Mouse (Mus musculus): ENCODE data around the gene Pi4ka.
A peak's percentile ranks its signal among the peaks of the same experiment; 100 is the strongest.

The Pi4ka gene

GRCm38 (mm10) chr16:17405736-17406443 is at the start of gene Pi4ka, which contains the start of gene Snap29:
Gene Pi4ka (minus strand): TSS chr16:17406314.
Gene Snap29 (plus strand): TSS chr16:17405986.
- DNase-seq (ENCODE audit: low read depth, low spot score) = peak; percentile 98

GRCm38 (mm10) chr16:17452373-17452715 is 46.2 kb upstream of the Pi4ka start:
- DNase-seq (ENCODE audit: low read depth, low spot score) = peak; percentile 35

- DNase-seq (ENCODE audit: low read depth, low spot score) = peak; percentile 99
Observed at GRCm38 (mm10) chr16:17451541-17452372, 45.6 kb upstream of the Pi4ka start, which contains the start of gene Crkl. Gene Crkl (plus strand): TSS chr16:17451987.

- no peak for DNase-seq (ENCODE audit: low read depth, low spot score)
Observed at GRCm38 (mm10) chr16:17432576-17432975, 26.5 kb upstream of the Pi4ka start.

- DNase-seq (ENCODE audit: low read depth, low spot score) = no peak
Observed at GRCm38 (mm10) chr16:17423021-17423420, 16.9 kb upstream of the Pi4ka start.

- no peak for DNase-seq (ENCODE audit: low read depth, low spot score)
Observed at GRCm38 (mm10) chr16:17410209-17410608, 4.1 kb upstream of the Pi4ka start.

GRCm38 (mm10) chr16:17409046-17409445 is 2.9 kb upstream of the Pi4ka start:
- DNase-seq (ENCODE audit: low read depth, low spot score) = no peak

GRCm38 (mm10) chr16:17406512-17407231 is 558 bp upstream of the Pi4ka start:
- no peak for DNase-seq (ENCODE audit: low read depth, low spot score)

- peak; percentile 43 for DNase-seq (ENCODE audit: low read depth, low spot score)
Observed at GRCm38 (mm10) chr16:17405271-17405696, 830 bp downstream of the Pi4ka start.

- peak; percentile 46 for DNase-seq (ENCODE audit: low read depth, low spot score)
Observed at GRCm38 (mm10) chr16:17402855-17403254, 3.3 kb downstream of the Pi4ka start.

GRCm38 (mm10) chr16:17392784-17393183 is 13.3 kb downstream of the Pi4ka start:
- DNase-seq (ENCODE audit: low read depth, low spot score) = no peak

GRCm38 (mm10) chr16:17383594-17384326 is 22.4 kb downstream of the Pi4ka start:
- DNase-seq (ENCODE audit: low read depth, low spot score) = no peak

GRCm38 (mm10) chr16:17382306-17382705 is 23.8 kb downstream of the Pi4ka start:
- no peak for DNase-seq (ENCODE audit: low read depth, low spot score)

- no peak for DNase-seq (ENCODE audit: low read depth, low spot score)
Observed at GRCm38 (mm10) chr16:17358787-17359186, 47.3 kb downstream of the Pi4ka start.

- no peak for DNase-seq (ENCODE audit: low read depth, low spot score)
Observed at GRCm38 (mm10) chr16:17356031-17356430, 50.1 kb downstream of the Pi4ka start.

- DNase-seq (ENCODE audit: low read depth, low spot score) = no peak
Observed at GRCm38 (mm10) chr16:17346766-17347165, 59.3 kb downstream of the Pi4ka start.

GRCm38 (mm10) chr16:17345813-17346155 is 60.3 kb downstream of the Pi4ka start:
- no peak for DNase-seq (ENCODE audit: low read depth, low spot score)

GRCm38 (mm10) chr16:17345141-17345812 is 60.8 kb downstream of the Pi4ka start:
- no peak for DNase-seq (ENCODE audit: low read depth, low spot score)

- no peak for DNase-seq (ENCODE audit: low read depth, low spot score)
Observed at GRCm38 (mm10) chr16:17341847-17342246, 64.3 kb downstream of the Pi4ka start.

- DNase-seq (ENCODE audit: low read depth, low spot score) = no peak
Observed at GRCm38 (mm10) chr16:17340705-17341104, 65.4 kb downstream of the Pi4ka start.

- DNase-seq (ENCODE audit: low read depth, low spot score) = no peak
Observed at GRCm38 (mm10) chr16:17339701-17340100, 66.4 kb downstream of the Pi4ka start.
